Mouse (Mus musculus): ENCODE measurements at regions not wholly inside any gene's neighbourhood (a gene's known extent, or its start where the extent isn't known, plus 50 kb on each side); places are given as distances from the start of the nearest gene placed in this dataset.
"Not testable (repeated sequence)": the region's sequence is repeated elsewhere in the genome, so short reads cannot be mapped to it uniquely, and the experiment has no call there.

GRCm38 (mm10) chr9:51660908-51661874 lies 103.9 kb upstream of the Arhgap20 start:
- H3K27me3 ChIP-seq (ENCODE audit: control insufficient read depth, insufficient read depth, low read length): no peaks in the 10 kb centered on the region
- ATAC-seq (ENCODE audit: insufficient number of reproducible peaks, low FRiP score, low TSS enrichment, low read depth): no peak
- no peak overlapping the region for H3K27ac ChIP-seq (replicated peaks; ENCODE audit: low read depth, low read length)
- H3K4me2 ChIP-seq (ENCODE audit: low read depth, severe bottlenecking): no peak overlapping the region
- no peaks in the 10 kb centered on the region for H3K36me3 ChIP-seq (ENCODE audit: control insufficient read depth, insufficient read depth, low read length)
- 68% methylated on average over 7 of the region's 7 CpGs for WGBS
- no peaks in the 10 kb centered on the region for H3K9me3 ChIP-seq (ENCODE audit: control insufficient read depth, low read length)
- H3K4me3 ChIP-seq (ENCODE audit: low read depth, low read length): no peak overlapping the region
- no peak overlapping the region for H3K9ac ChIP-seq (ENCODE audit: low read length)
- H3K4me1 ChIP-seq (ENCODE audit: control insufficient read depth, insufficient read depth, low read length): peaks cover 2% of the 10 kb centered on the region; the same call in 1 of the 2 replicates
- DNase-seq (ENCODE audit: low spot score): no peak

DNA sequence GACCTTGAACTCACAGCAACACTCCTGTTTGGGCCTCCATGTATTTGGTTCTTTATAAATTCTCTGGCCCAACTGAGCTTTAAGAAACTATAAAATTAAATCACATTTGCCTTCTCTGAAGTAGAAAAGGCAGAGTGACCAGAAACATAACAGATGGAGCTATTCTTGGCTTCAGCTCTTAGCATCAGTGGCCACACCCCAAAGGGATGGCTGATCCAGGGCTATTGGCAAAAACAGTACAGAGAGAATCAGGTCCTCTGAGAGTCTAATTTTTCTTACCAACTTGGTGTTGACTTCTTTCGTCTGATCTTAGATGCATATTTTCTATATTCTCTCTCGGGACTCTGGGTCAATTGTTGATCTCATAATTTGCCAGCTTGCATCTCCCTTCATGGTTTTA lies 103.2 kb upstream of the Arhgap20 start:
- ATAC-seq (ENCODE audit: insufficient number of reproducible peaks, low FRiP score, low TSS enrichment, low read depth) (no peak), DNase-seq (ENCODE audit: low spot score) (no peak)
- WGBS: 86% methylated on average over 2 of the region's 2 CpGs

DNA sequence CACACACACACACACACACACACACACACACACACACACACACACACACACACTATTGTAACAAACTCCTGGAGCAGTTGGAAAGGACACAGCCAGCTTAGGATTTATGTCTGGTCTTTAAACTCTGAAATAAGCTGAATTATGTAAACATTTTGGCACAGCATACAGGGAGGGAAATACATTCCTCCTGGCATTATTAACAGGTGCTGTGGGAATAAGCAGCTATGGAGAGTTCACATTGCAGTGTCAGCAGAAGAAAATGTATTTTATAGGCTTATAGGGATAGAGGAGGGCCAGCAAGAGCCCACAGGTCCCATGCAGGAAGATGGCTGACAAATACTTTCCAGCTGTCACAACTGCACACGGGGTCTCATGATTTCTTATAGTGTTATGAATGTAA lies 100.8 kb upstream of the Arhgap20 start:
- H3K9ac ChIP-seq (ENCODE audit: low read length): no peak overlapping the region
- H3K27ac ChIP-seq (replicated peaks; ENCODE audit: low read depth, low read length): no peak overlapping the region
- no peaks in the 10 kb centered on the region for H3K27me3 ChIP-seq (ENCODE audit: control insufficient read depth, insufficient read depth, low read length)
- peaks cover 2% of the 10 kb centered on the region; the same call in 1 of the 2 replicates for H3K4me1 ChIP-seq (ENCODE audit: control insufficient read depth, insufficient read depth, low read length)
- H3K36me3 ChIP-seq (ENCODE audit: control insufficient read depth, insufficient read depth, low read length): no peaks in the 10 kb centered on the region
- H3K4me3 ChIP-seq (ENCODE audit: low read depth, low read length): no peak overlapping the region
- DNase-seq (ENCODE audit: low spot score): no peak
- ATAC-seq (ENCODE audit: insufficient number of reproducible peaks, low FRiP score, low TSS enrichment, low read depth): no peak
- no peak overlapping the region for H3K4me2 ChIP-seq (ENCODE audit: low read depth, severe bottlenecking)
- 59% methylated on average over 1 of the region's 1 CpGs for WGBS
- no peaks in the 10 kb centered on the region for H3K9me3 ChIP-seq (ENCODE audit: control insufficient read depth, low read length)

More for the DNA sequence above, 103.2 kb upstream of the Arhgap20 start:
- no peaks in the 10 kb centered on the region for H3K36me3 ChIP-seq (ENCODE audit: control insufficient read depth, insufficient read depth, low read length)
- H3K9ac ChIP-seq (ENCODE audit: low read length): no peak overlapping the region
- peaks cover 2% of the 10 kb centered on the region; the same call in 1 of the 2 replicates for H3K4me1 ChIP-seq (ENCODE audit: control insufficient read depth, insufficient read depth, low read length)
- no peaks in the 10 kb centered on the region for H3K27me3 ChIP-seq (ENCODE audit: control insufficient read depth, insufficient read depth, low read length)
- H3K4me2 ChIP-seq (ENCODE audit: low read depth, severe bottlenecking): no peak overlapping the region
- H3K9me3 ChIP-seq (ENCODE audit: control insufficient read depth, low read length): no peaks in the 10 kb centered on the region
- H3K4me3 ChIP-seq (ENCODE audit: low read depth, low read length): no peak overlapping the region
- H3K27ac ChIP-seq (replicated peaks; ENCODE audit: low read depth, low read length): no peak overlapping the region

GRCm38 (mm10) chr9:51664876-51665275 lies 100.3 kb upstream of the Arhgap20 start:
- Histone ChIP-seq H3K4me1 (ENCODE audit: control insufficient read depth, insufficient read depth, low read length) (peaks cover 2% of the 10 kb centered on the region; the same call in 1 of the 2 replicates), H3K4me3 (ENCODE audit: low read depth, low read length) (no peak overlapping the region), H3K27ac (replicated peaks; ENCODE audit: low read depth, low read length) (no peak overlapping the region), H3K36me3 (ENCODE audit: control insufficient read depth, insufficient read depth, low read length) (no peaks in the 10 kb centered on the region), H3K27me3 (ENCODE audit: control insufficient read depth, insufficient read depth, low read length) (no peaks in the 10 kb centered on the region), H3K9me3 (ENCODE audit: control insufficient read depth, low read length) (no peaks in the 10 kb centered on the region), H3K4me2 (ENCODE audit: low read depth, severe bottlenecking) (no peak overlapping the region), H3K9ac (ENCODE audit: low read length) (no peak overlapping the region)
- DNase-seq (ENCODE audit: low spot score) (no peak), ATAC-seq (ENCODE audit: insufficient number of reproducible peaks, low FRiP score, low TSS enrichment, low read depth) (no peak)

- 96% methylated on average over 12 of the region's 12 CpGs for WGBS
- H3K4me3 ChIP-seq (ENCODE audit: low read depth, low read length); DNase-seq (ENCODE audit: low spot score); H3K4me2 ChIP-seq (ENCODE audit: low read depth, severe bottlenecking); H3K36me3 ChIP-seq (ENCODE audit: control insufficient read depth, insufficient read depth, low read length); ATAC-seq (ENCODE audit: insufficient number of reproducible peaks, low FRiP score, low TSS enrichment, low read depth); H3K27me3 ChIP-seq (ENCODE audit: control insufficient read depth, insufficient read depth, low read length); H3K4me1 ChIP-seq (ENCODE audit: control insufficient read depth, insufficient read depth, low read length); H3K9ac ChIP-seq (ENCODE audit: low read length); H3K27ac ChIP-seq (replicated peaks; ENCODE audit: low read depth, low read length); H3K9me3 ChIP-seq (ENCODE audit: control insufficient read depth, low read length): not testable (repeated sequence)
These were observed 96.2 kb upstream of the Arhgap20 start for GRCm38 (mm10) chr9:51668976-51669375.

DNA sequence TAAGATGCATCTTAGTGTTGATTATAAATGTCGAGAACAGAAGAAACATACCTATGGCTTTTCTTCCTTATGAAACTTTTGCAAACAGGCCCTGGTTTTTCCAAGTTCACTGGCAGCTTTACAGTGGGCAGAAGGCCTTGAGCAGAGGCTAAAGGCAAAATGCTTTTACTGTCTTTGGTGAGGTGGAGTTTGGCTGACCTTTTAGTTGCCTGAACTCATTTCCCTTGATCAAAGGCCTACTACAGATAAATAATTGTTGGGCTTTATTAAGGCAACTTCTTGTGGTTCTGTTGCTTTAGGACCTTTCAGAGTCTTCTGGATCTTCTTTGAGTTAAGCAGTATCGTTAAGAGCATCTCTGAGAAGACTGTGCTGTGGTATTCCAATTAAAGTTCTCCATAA lies 94.6 kb upstream of the Arhgap20 start:
- H3K27me3 ChIP-seq (ENCODE audit: control insufficient read depth, insufficient read depth, low read length): no peaks in the 10 kb centered on the region
- DNase-seq (ENCODE audit: low spot score) (no peak), ATAC-seq (ENCODE audit: insufficient number of reproducible peaks, low FRiP score, low TSS enrichment, low read depth) (no peak)
- WGBS: 72% methylated on average over 2 of the region's 2 CpGs
- H3K4me3 ChIP-seq (ENCODE audit: low read depth, low read length): no peak overlapping the region
- H3K9ac ChIP-seq (ENCODE audit: low read length): no peak overlapping the region
- H3K36me3 ChIP-seq (ENCODE audit: control insufficient read depth, insufficient read depth, low read length): no peaks in the 10 kb centered on the region
- H3K4me1 ChIP-seq (ENCODE audit: control insufficient read depth, insufficient read depth, low read length): no peaks in the 10 kb centered on the region
- no peak overlapping the region for H3K4me2 ChIP-seq (ENCODE audit: low read depth, severe bottlenecking)
- no peaks in the 10 kb centered on the region for H3K9me3 ChIP-seq (ENCODE audit: control insufficient read depth, low read length)
- H3K27ac ChIP-seq (replicated peaks; ENCODE audit: low read depth, low read length): no peak overlapping the region

DNA sequence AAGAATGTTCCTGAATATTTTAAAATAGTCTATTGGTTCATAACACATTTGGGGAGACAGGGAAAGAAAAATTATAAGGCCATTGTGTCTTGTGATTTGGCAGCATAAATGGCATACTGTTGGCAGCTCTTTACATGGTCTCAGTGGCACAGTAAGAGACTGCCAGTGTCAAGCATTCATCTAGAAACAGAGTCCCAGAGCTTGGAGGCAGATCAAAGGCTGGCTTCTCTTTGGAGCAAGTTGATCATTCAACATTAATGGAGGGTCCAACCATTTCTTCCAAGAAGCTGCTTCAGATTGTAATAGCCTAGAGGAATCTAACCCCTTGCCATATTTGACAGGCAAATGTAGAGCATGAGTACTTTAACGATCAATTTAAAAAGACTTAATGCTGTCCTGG lies 78.6 kb upstream of the Arhgap20 start:
- no peaks in the 10 kb centered on the region for H3K4me1 ChIP-seq (ENCODE audit: control insufficient read depth, insufficient read depth, low read length)
- H3K4me2 ChIP-seq (ENCODE audit: low read depth, severe bottlenecking): no peak overlapping the region
- DNase-seq (ENCODE audit: low spot score) (no peak), ATAC-seq (ENCODE audit: insufficient number of reproducible peaks, low FRiP score, low TSS enrichment, low read depth) (no peak)
- no peak overlapping the region for H3K27ac ChIP-seq (replicated peaks; ENCODE audit: low read depth, low read length)
- 88% methylated on average over 1 of the region's 1 CpGs for WGBS
- no peaks in the 10 kb centered on the region for H3K27me3 ChIP-seq (ENCODE audit: control insufficient read depth, insufficient read depth, low read length)
- H3K9me3 ChIP-seq (ENCODE audit: control insufficient read depth, low read length): no peaks in the 10 kb centered on the region
- H3K9ac ChIP-seq (ENCODE audit: low read length): no peak overlapping the region
- no peak overlapping the region for H3K4me3 ChIP-seq (ENCODE audit: low read depth, low read length)
- H3K36me3 ChIP-seq (ENCODE audit: control insufficient read depth, insufficient read depth, low read length): no peaks in the 10 kb centered on the region

DNA sequence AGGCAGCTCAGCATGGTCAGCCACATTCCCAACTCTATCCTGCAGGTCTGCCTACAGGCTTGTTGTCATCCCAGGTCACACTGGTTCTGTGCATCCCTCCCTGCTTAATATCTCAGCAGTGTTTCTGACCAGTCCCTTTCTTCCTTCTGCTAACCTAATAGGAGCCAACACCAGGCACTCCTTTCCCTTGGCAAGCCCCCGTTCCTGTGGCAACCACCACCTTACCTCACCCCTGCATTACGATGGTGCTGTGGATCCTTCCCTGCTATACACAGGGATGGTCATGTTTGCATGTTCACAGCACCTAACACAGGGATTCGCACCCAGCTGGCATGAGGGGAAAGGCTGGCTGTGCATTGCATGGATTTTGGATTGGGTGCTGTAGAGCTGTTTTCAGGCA lies 50.8 kb upstream of the Arhgap20 start:
- Histone ChIP-seq H3K9ac (ENCODE audit: low read length) (no peak overlapping the region), H3K36me3 (ENCODE audit: control insufficient read depth, insufficient read depth, low read length) (no peaks in the 10 kb centered on the region), H3K4me3 (ENCODE audit: low read depth, low read length) (no peak overlapping the region), H3K27me3 (ENCODE audit: control insufficient read depth, insufficient read depth, low read length) (no peaks in the 10 kb centered on the region), H3K27ac (replicated peaks; ENCODE audit: low read depth, low read length) (no peak overlapping the region), H3K4me1 (ENCODE audit: control insufficient read depth, insufficient read depth, low read length) (no peaks in the 10 kb centered on the region), H3K9me3 (ENCODE audit: control insufficient read depth, low read length) (no peaks in the 10 kb centered on the region), H3K4me2 (ENCODE audit: low read depth, severe bottlenecking) (no peak overlapping the region)
- WGBS: 83% methylated on average over 3 of the region's 3 CpGs
- DNase-seq (ENCODE audit: low spot score) (no peak), ATAC-seq (ENCODE audit: insufficient number of reproducible peaks, low FRiP score, low TSS enrichment, low read depth) (no peak)
